10 mouse cellular contexts compared by ENCODE assay signal in genomic region chr13:114895896-114896295, GRCm38 (mm10). TPM values are rescaled to one million over a fixed set of nuclear protein-coding genes. Genes with fewer than 3 reads are reported as not detected.
DNase-seq lines count a peak whose midpoint lies in the region; ATAC-seq lines count a peak whose summit lies in the region.
"Had no signal": no experiment of that assay in that cellular context is flagged by ENCODE, and none has a peak within 500 bp of the region (broad histone marks: within the 10 kb centered on the region; RNA-seq: fewer than 3 reads in every experiment).

No protein-coding gene starts in this region.

- WGBS in lung, embryonic 15.5 days, result 36% methylated on average over 7 of the region's 7 CpGs
- 86% methylated on average over 7 of the region's 7 CpGs for WGBS in hindbrain, embryonic 14.5 days
- 87% methylated on average over 7 of the region's 7 CpGs for WGBS in forebrain, embryonic 12.5 days

- peak; percentile 83 to 86 for ATAC-seq in hematopoietic stem cell, adult 5-6 weeks (replicated peaks in 1 of 2; ENCODE audit: insufficient read depth in 1 of 2, low FRiP score in 2 of 2, low TSS enrichment in 1 of 2, low read depth in 1 of 2, poor library complexity in 2 of 2, severe bottlenecking in 2 of 2)
- peak; percentile 78; the same call in 1 of the 2 replicates for ATAC-seq in lung, embryonic 15.5 days (ENCODE audit: borderline replicate concordance, extremely low read depth, low FRiP score, low TSS enrichment)
- no peak for ATAC-seq in hindbrain, embryonic 14.5 days (ENCODE audit: low FRiP score)
- ATAC-seq in forebrain, embryonic 12.5 days (ENCODE audit: low FRiP score), result no peak

- H3K27ac ChIP-seq in lung, embryonic 15.5 days, result peak overlapping the region; percentile 70
- no peak overlapping the region for H3K27ac ChIP-seq in hindbrain, embryonic 14.5 days
- H3K27ac ChIP-seq in forebrain, embryonic 12.5 days, result no peak overlapping the region

- no peaks in the 10 kb centered on the region for H3K36me3 ChIP-seq in lung, embryonic 15.5 days
- H3K36me3 ChIP-seq in hindbrain, embryonic 14.5 days (replicated peaks; ENCODE audit: control insufficient read depth, insufficient read depth), result no peaks in the 10 kb centered on the region
- no peaks in the 10 kb centered on the region for H3K36me3 ChIP-seq in forebrain, embryonic 12.5 days (replicated peaks)

- H3K4me1 ChIP-seq in lung, embryonic 15.5 days, result peaks cover 15% of the 10 kb centered on the region
- H3K4me1 ChIP-seq in hindbrain, embryonic 14.5 days (replicated peaks; ENCODE audit: control insufficient read depth, insufficient read depth, low read length), result no peaks in the 10 kb centered on the region
- no peaks in the 10 kb centered on the region; the same call in 1 of the 2 replicates for H3K4me1 ChIP-seq in forebrain, embryonic 12.5 days

- no peaks in the 10 kb centered on the region for H3K27me3 ChIP-seq in lung, embryonic 15.5 days
- H3K27me3 ChIP-seq in hindbrain, embryonic 14.5 days (ENCODE audit: control insufficient read depth, insufficient read depth, low read length), result no peaks in the 10 kb centered on the region
- no peaks in the 10 kb centered on the region for H3K27me3 ChIP-seq in forebrain, embryonic 12.5 days
- H3K27me3 ChIP-seq: megakaryocyte, embryonic 14.5 days had no signal

- no peak overlapping the region for H3K4me2 ChIP-seq in lung, embryonic 15.5 days
- no peak overlapping the region for H3K4me2 ChIP-seq in hindbrain, embryonic 14.5 days (replicated peaks)
- H3K4me2 ChIP-seq in forebrain, embryonic 12.5 days, result no peak overlapping the region

- peak; percentile 54 for DNase-seq in urinary bladder, postnatal 14 days (ENCODE audit: low spot score)
- no peak for DNase-seq in urinary bladder, adult 2 months (ENCODE audit: low spot score)
- peak; percentile 42 for DNase-seq in thymus, postnatal 4 days
- no peak for DNase-seq in hindbrain, embryonic 14.5 days (ENCODE audit: low spot score)
- no peak for DNase-seq in frontal cortex, postnatal 36 days (ENCODE audit: low spot score in 2 of 2)

- no peak overlapping the region for H3K9ac ChIP-seq in lung, embryonic 15.5 days
- H3K9ac ChIP-seq in hindbrain, embryonic 14.5 days, result no peak overlapping the region
- no peak overlapping the region for H3K9ac ChIP-seq in forebrain, embryonic 12.5 days

- H3K4me3 ChIP-seq in lung, embryonic 15.5 days, result no peak overlapping the region
- no peak overlapping the region for H3K4me3 ChIP-seq in hindbrain, embryonic 14.5 days (replicated peaks; ENCODE audit: low read length)
- H3K4me3 ChIP-seq in forebrain, embryonic 12.5 days (replicated peaks), result no peak overlapping the region
- H3K4me3 ChIP-seq: erythroblast, embryonic 14.5 days; megakaryocyte, embryonic 14.5 days had no signal

- no peaks in the 10 kb centered on the region for H3K9me3 ChIP-seq in lung, embryonic 15.5 days
- no peaks in the 10 kb centered on the region for H3K9me3 ChIP-seq in hindbrain, embryonic 14.5 days (ENCODE audit: control insufficient read depth, low read length)
- no peaks in the 10 kb centered on the region for H3K9me3 ChIP-seq in forebrain, embryonic 12.5 days

RNA-seq across cellular contexts. Expression of gene Itga2, which starts 36.0 kb away (rescaled TPM):
- polyA plus RNA-seq in urinary bladder, adult 2 months (2012; rRNA removed), result 4.7 and 5.4 TPM in 2 replicates
- total RNA-seq in hematopoietic stem cell, adult 5-6 weeks (2017), result 4.2 and 5.6 TPM in 2 replicates
- polyA plus RNA-seq in lung, embryonic 15.5 days (2015; fragmentation: Nextera tagmentation; extraction: Ambion mirVana), result 9.8 and 13.5 TPM in 2 replicates
- polyA plus RNA-seq in hindbrain, embryonic 14.5 days (2014; fragmentation: Nextera tagmentation; extraction: Ambion mirVana), result 1.9 and 2.2 TPM in 2 replicates
- 1.3 and 1.4 TPM in 2 replicates for polyA plus RNA-seq in forebrain, embryonic 12.5 days (2016; fragmentation: Nextera tagmentation; extraction: Ambion mirVana)
- polyA plus RNA-seq: erythroblast, embryonic 14.5 days had no signal

Comparison
In these comparisons a context has a peak if more than half of its experiments do, and no peak if none do; other contexts are left out.
1. DNase-seq: peak in urinary bladder, postnatal 14 days (single experiment) and thymus, postnatal 4 days (single experiment); none in urinary bladder, adult 2 months (single experiment), hindbrain, embryonic 14.5 days (single experiment) and frontal cortex, postnatal 36 days (0 of 2).
2. ATAC-seq: peak in hematopoietic stem cell, adult 5-6 weeks (2 of 2) and lung, embryonic 15.5 days (single experiment); none in hindbrain, embryonic 14.5 days (single experiment) and forebrain, embryonic 12.5 days (single experiment).